Mouse (Mus musculus): ENCODE data around the gene Rnaseh2a.

Gene Rnaseh2a

DNA sequence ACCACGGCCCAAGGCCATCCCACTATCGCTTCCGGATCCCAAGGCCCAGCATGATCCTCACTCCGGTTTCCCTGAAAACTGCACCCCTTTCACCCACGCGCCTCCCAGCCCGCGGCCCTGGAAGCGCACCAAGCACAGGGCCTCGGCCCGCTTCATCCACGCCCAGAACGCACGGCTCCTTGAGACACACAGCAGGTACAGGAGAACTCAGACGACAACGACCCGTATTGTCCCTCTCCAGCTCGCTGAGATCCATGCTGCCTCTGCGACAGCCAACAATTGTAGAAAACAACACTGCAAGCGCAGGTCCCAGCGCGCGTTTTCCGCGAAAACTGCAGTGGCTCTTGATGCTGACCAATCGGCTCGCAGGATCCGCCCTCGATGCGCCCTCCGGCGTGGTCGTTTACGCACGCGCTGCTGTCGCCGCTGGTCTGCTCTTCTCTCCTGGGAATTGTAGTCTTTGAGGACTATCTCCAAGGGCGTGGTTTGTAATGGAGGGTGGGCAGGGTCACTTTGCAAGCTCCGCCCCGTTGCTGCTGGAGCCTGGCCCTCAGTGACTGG is 3.8 kb downstream of the Rnaseh2a start:
- peak; percentile 81 to 87 for DNase-seq

DNA sequence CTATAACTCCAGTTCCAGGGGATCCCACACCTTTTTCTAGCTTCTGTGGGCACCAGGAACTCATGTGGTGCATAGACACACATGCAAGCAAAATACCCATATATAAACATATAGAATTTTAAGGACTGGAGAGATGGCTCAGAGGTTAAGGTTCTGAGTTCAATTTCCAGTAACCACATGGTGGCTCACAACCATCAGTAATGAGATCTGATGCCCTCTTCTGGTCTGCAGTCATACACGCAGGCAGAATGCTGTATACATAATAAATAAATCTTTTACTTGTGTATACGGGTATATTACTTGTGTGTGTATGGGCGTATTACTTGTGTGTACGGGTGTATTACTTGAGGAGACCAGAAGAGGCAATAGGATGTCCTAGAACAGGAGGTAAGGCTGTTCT is 5.6 kb downstream of the Rnaseh2a start:
- no peak for DNase-seq

- no peak for DNase-seq
Measured at GRCm38 (mm10) chr8:84959811-84960210, 9.8 kb downstream of the Rnaseh2a start.

- DNase-seq = peak in 1 of 2 experiments; percentile 38
Measured at GRCm38 (mm10) chr8:84956768-84957167, 12.8 kb downstream of the Rnaseh2a start.

GRCm38 (mm10) chr8:84952612-84953255 is 16.8 kb downstream of the Rnaseh2a start:
- DNase-seq = no peak

DNA sequence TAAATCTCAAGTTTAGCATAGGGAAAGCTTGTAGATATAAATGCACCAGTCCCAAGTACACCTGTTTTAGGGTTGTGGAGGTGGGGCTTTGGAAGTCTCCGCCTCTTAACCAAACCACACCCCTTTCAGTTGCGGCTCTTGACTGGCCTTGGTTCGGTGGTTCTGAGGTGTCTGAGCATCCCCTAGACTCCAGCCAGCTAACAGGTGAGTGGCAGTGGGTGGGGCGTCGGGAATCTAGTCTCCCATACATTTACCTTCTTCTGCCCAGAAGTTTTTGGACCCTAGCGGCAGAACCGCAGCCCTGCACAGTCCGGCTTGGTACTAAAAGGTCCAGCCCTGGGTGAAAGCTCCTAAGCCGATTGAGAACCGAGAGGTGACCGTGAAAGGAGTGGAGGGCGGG is 19.8 kb downstream of the Rnaseh2a start:
- no peak for DNase-seq

- no peak for DNase-seq
Measured at GRCm38 (mm10) chr8:84947241-84947545, 22.4 kb downstream of the Rnaseh2a start.

DNA sequence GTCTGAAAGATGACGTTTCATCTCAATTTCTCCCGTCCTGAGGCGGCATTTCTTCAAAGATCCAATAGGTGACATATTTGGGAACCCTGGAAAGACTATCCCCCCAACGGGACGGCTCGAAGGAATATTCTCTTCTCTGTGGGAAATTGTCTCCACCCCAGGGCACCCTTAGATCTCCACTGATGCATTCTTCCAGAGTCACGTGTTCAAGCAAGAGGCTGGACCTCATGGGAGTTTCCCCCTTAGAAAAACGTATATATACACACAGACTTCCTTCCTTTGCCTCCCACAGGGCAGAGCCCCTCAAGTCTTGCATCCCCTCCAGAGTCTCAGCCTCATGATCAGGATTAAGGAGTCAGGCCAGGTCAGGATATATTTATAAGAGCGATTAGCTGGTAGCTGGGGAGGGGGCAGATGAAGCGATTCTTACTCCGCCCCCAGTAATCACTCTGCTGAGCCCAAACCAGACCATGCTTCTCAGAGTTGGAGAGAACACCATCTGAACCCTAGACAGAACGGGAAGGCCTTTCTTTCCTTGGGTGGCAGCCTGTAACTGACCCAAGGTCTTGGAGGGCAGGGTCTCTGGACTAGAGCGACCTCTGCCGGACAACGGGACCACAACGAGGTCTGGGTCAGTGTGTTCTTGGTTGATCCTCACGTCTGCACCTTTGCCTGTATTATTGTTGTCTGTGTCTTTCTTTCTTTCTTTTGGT is 22.9 kb downstream of the Rnaseh2a start, which contains the start of gene Rtbdn:
Gene Rtbdn, plus strand, starts transcription at position 464 of the 713 bp plus-strand sequence.
- DNase-seq = no peak

GRCm38 (mm10) chr8:84945633-84946527 is 23.7 kb downstream of the Rnaseh2a start:
- no peak for DNase-seq

GRCm38 (mm10) chr8:84945235-84945632 is 24.3 kb downstream of the Rnaseh2a start:
- no peak for DNase-seq

GRCm38 (mm10) chr8:84944478-84945160 is 24.9 kb downstream of the Rnaseh2a start:
- DNase-seq = no peak

DNA sequence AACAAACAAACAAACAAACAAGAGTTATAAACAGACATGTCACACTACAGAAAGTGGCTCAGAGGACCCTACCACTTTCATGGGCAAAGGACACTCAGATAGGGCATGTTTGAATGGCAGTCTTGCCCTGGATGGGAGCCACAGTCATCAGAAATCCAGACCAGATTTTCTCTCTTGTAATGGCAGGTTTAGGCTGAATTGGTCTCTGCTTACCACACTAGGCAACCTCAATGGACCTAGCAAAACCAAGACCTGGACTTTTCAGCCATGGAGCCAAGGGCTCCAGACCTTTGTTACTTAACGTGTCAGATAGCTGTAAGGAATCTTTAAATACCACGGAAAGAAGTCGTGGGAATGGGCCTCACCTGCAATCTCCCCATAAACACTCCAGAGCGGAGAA is 25.9 kb downstream of the Rnaseh2a start:
- no peak for DNase-seq

DNA sequence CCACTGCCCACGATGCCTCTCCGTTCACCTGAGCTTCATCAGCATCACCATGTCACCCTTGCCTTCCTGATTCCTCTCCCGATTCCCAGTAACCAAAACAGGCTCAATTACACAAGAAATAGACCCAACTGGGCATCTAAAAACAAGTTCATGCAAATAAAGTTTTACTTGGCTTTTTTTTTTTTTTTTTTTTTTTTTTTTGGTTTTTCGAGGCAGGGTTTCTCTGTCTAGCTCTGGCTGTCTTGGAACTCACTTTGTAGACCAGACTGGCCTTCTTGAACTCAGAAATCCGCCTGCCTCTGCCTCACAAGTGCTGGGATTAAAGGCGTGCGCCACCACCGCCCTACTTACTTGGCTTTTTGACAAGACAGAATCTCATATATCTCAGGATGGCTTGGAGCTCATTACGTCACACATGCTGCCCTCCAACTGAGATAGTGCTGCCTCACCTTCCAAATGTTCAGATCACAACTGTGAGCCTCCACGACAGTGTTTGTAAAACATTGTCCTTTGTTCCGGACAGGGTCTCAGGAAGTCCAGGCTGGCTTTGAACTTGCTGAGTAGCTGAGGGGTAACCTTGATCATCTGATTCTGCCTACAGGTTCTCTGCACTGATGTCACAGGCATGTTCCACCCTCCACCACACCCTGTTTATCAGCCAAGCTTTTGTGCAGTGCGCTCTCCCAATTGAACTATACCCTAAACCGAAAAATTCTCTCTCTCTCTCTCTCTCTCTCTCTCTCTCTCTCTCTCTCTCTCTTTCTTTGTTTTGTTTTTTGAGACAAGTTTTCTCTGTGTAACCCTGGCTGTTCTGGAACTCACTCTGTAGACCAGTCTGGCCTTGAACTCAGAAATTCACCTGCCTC is 31.7 kb downstream of the Rnaseh2a start:
- DNase-seq = no peak

DNA sequence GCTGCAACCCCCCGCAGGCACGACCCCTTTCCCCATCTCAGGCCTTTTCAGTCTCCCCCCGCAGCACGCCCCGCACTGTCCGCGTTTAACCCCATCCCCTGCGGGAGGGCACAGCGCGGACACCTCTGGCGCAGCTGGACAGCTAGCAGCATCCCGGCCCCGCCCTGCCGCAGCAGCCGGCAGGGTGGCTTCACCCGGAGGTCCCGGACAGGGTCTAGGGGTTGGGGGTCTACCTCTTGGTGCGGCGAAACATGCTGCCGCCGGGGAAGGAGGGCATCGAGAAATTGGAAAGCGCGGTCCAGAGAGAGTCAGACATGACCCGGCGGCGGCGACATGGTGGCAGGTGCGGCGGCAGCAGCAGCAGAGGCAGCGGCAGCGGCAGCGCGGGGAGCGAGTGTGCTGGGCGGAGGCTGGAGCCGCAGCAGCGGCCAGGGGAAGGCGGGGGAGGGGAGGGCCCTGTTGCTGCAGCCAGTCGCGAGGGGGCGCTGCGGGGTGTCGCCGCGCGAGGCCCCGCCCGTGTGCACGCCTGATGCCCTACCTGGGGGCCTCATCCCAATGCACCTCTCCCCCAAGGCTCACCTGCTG is 32.5 kb downstream of the Rnaseh2a start, which contains the start of gene Mast1:
Gene Mast1, minus strand, starts transcription at position 398 of the 585 bp plus-strand sequence.
- DNase-seq = no peak

DNA sequence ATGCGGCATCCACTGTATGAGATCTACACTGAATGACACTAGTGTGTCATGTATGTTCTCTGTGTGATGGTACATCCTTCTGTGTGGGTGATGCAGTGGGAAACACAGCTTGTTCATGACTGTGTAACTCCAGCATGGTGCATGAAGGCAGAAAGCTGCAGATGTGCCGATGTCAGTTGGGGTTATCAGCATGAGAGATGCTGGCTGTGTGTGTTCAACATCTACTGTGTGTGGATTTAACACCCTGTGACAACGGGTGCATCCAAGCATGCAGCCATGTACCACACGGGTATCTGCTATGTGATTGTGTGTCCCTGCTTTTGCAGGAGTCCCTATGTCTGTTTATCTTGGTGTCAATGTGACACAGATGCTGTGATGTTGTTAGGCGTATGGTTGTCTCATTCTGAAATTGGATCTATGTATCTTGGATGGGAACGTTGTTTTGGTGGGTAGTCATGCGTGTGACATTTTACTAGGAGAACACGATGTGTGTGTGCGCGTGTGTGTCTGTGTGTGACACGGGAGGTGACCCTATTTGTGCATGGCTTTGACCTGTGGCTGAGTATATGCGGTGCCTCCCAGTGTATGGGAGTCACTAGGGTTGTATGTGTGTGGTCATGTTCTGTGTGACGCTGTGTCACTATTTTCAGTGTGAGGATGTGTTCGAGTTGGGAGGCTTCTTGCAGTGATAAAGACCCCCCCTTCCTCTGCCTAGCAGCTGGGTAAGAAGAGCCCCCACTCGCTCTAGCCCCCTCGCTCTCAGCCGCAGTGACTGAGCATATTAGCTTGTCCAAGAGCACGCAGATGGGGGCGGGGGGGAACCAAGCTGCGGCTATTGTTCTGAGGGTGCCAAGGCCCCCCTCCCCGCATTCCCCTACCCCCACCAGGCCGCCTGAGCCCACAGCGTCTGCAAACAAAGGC is 33.3 kb downstream of the Rnaseh2a start:
- no peak for DNase-seq

DNA sequence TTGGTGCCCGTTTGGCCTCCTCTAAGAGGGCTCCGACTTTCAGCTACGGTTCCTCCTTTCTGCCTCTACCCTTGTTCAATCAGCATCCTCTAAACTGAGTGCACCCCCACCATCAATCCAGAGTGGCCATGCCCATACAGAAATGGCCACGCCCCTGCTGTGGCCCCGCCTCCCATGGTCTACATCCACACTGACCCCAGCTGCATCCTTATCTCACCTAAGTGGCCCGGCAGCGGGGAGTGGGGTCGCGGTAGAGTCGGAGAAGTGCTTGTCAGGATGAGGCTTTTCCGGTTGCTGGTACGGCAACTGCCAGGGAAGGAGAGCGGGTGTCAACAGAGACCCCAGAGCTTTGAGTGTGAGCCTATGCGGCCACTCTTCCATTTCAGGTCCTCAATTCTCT is 34.1 kb downstream of the Rnaseh2a start:
- no peak for DNase-seq

DNA sequence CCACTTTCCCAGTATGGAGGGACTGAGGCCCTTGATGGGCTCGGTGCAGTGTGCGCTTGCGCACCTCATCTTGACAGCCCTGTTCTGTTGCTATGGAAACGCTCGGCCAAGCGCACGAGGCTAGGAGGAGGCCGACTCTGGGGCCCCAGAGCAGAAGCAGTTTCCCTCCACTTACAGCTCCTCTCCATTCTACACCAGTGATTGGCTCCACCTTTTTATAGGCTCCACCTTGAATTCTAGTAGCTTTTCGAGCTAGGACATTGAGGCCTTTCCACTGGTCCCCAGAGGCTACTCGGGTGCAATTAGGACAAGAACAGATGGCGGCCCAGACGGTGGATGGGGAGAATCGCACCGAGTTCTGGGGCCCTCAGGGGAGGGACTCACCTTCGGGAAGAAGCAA is 34.7 kb downstream of the Rnaseh2a start:
- no peak for DNase-seq

GRCm38 (mm10) chr8:84933767-84934559 is 35.6 kb downstream of the Rnaseh2a start:
- DNase-seq = no peak

GRCm38 (mm10) chr8:84930582-84930981 is 39.0 kb downstream of the Rnaseh2a start:
- no peak for DNase-seq

Data from thymus, adult 18-20 months (tissue).